Mouse (Mus musculus) heart, postnatal 0 days (tissue): ENCODE results near the gene Map2k6. TPM values are rescaled to one million over a fixed set of nuclear protein-coding genes. Genes with fewer than 3 reads are reported as not detected.

ENCODE experiments used
- ATAC-seq: fragments of 200-750 bp; cut with Nextera tagmentation; 2 replicates; pipeline ENCODE4 v1.8.0; 2017; ENCODE audit warnings: low read depth, moderate number of reproducible peaks, moderate library complexity; ENCODE audit not compliant: insufficient read depth
- DNase-seq: peaks from one replicate; pipeline ENCODE4 v3.0.0-alpha.2; 2016; ENCODE audit warnings: low spot score
- H3K27ac ChIP-seq: fragments of 300-500 bp; sonication (generic); 2 replicates; pipeline ENCODE4 v1.5.1; 2014; ENCODE audit warnings: low read depth, mild to moderate bottlenecking
- H3K27me3 ChIP-seq: fragments of 300-500 bp; sonication (generic); 2 replicates; pipeline ENCODE4 v1.6.1; 2014; ENCODE audit warnings: low read length, mixed read lengths; ENCODE audit not compliant: control insufficient read depth, insufficient read depth
- H3K36me3 ChIP-seq: fragments of 300-500 bp; sonication (generic); replicated peaks from 2 replicates; pipeline ENCODE4 v1.6.1; 2014; ENCODE audit warnings: low read length, mixed read lengths; ENCODE audit not compliant: control insufficient read depth, insufficient read depth
- H3K4me1 ChIP-seq: fragments of 300-500 bp; sonication (generic); 2 replicates; pipeline ENCODE4 v1.6.1; 2014; ENCODE audit warnings: antibody characterized with exemption; ENCODE audit not compliant: control insufficient read depth, insufficient read depth
- H3K4me2 ChIP-seq: fragments of 300-500 bp; sonication (generic); 2 replicates; pipeline ENCODE4 v1.6.1; 2014; ENCODE audit warnings: low read depth, mild to moderate bottlenecking, low read length, moderate library complexity
- H3K4me3 ChIP-seq: fragments of 300-500 bp; sonication (generic); 2 replicates; pipeline ENCODE4 v1.5.1; 2014; ENCODE audit warnings: low read depth, low read length
- H3K9ac ChIP-seq: fragments of 300-500 bp; sonication (generic); replicated peaks from 2 replicates; pipeline ENCODE4 v1.6.1; 2014; ENCODE audit warnings: low read depth, low read length, mixed read lengths
- H3K9me3 ChIP-seq: fragments of 300-500 bp; sonication (generic); replicated peaks from 2 replicates; pipeline ENCODE4 v1.6.1; 2016; ENCODE audit warnings: low read length; ENCODE audit not compliant: control insufficient read depth
- CTCF ChIP-seq: IDR thresholded peaks from 2 replicates; pipeline ENCODE4 v1.5.1; 2016; ENCODE audit warnings: antibody characterized with exemption, control low read depth, low read depth
- EP300 ChIP-seq: IDR thresholded peaks from 2 replicates; pipeline ENCODE4 v1.6.1; 2016; ENCODE audit warnings: antibody characterized with exemption, low read depth
- WGBS: fragments of 180-500 bp; shearing (Covaris S2); extraction: QIAGEN DNeasy Blood & Tissue Kit; methylation state at CpG from one replicate; pipeline ENCODE4 v1.1.7; 2014; 5-methylcytosine and 5-hydroxymethylcytosine counted together
- polyA plus RNA-seq: library from polyadenylated mRNA; unstranded; fragments of >200 nt; fragmentation: Nextera tagmentation; extraction: Ambion mirVana; gene quantifications from 2 replicates; pipeline ENCODE4 v1.2.1, GENCODE M21; 2015
- total RNA-seq: library from RNA; depleted of rRNA; stranded (reverse); fragments of >200 nt; gene quantifications from 2 replicates; pipeline ENCODE4 v1.2.3, GENCODE M21; 2014; ENCODE audit warnings: low replicate concordance

The Map2k6 gene
- total and polyA plus RNA-seq, 2 experiments from 2014 or later: 9.3 to 17.4 TPM

DNA sequence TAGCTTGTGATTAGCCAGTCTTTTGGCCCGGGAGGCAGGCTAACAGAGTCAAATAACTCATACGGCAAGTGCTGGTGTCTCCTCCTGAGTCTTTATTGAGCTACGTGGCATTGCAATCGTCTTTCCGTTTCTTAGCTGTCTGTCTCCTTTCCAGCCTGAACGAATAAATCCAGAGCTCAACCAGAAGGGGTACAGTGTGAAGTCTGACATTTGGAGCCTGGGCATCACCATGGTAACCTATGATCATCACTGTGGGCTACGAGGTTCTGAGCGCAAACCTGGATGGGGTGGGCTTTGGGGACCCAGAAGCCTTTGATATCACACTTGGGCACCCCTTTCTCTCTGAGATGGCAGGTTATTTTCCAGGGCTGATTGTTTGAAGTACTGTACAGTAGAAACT lies 98.8 kb downstream of the Map2k6 start:
- peaks cover 24% of the 10 kb centered on the region for H3K36me3 ChIP-seq
- DNase-seq (no peak), ATAC-seq (no peak)
- H3K4me2 ChIP-seq: no peak overlapping the region
- H3K4me3 ChIP-seq: no peak overlapping the region
- 75% methylated on average over 8 of the region's 8 CpGs for WGBS
- no peak overlapping the region for H3K9ac ChIP-seq
- TF ChIP-seq CTCF (no peak), EP300 (no peak)
- peaks cover 13% of the 10 kb centered on the region for H3K4me1 ChIP-seq
- H3K9me3 ChIP-seq: no peaks in the 10 kb centered on the region
- peak overlapping the region; percentile 82 for H3K27ac ChIP-seq
- H3K27me3 ChIP-seq: no peaks in the 10 kb centered on the region

GRCm38 (mm10) chr11:110498651-110499213 lies 99.8 kb downstream of the Map2k6 start:
- peaks cover 16% of the 10 kb centered on the region for H3K4me1 ChIP-seq
- DNase-seq (peak; percentile 93), ATAC-seq (peak; percentile 94)
- no peak overlapping the region for H3K4me3 ChIP-seq
- peak overlapping the region; percentile 82 for H3K27ac ChIP-seq
- H3K27me3 ChIP-seq: no peaks in the 10 kb centered on the region
- no peaks in the 10 kb centered on the region for H3K9me3 ChIP-seq
- no peak overlapping the region for H3K4me2 ChIP-seq
- H3K9ac ChIP-seq: no peak overlapping the region
- H3K36me3 ChIP-seq: peaks cover 15% of the 10 kb centered on the region; the same call in 1 of the 2 replicates
- TF ChIP-seq CTCF: peak; percentile 81
- peak; percentile 94 for TF ChIP-seq EP300
- 4% methylated on average over 6 of the region's 6 CpGs for WGBS

GRCm38 (mm10) chr11:110502937-110503670 lies 104.2 kb downstream of the Map2k6 start:
- no peak for ATAC-seq
- TF ChIP-seq CTCF: no peak
- no peak for TF ChIP-seq EP300

DNA sequence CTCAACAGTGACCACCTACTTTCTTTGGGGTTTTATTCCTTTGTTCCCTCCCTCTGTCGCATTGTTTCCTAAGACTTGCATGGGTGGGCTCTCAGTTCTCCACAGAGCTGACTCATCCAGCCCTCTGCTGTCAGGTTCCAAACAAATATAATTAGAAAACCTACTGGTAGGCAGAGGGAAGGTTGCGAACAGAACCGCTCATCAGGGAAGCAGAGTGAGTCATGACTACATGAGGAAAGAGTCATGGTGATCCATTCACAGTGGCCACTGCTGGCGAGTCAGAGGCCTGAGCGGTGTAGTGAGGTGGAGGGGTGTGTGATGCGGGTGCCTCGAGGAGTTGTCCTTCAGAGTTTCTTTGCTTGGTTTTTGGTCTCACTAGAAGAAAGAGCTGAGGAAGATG lies 112.5 kb downstream of the Map2k6 start:
- Histone ChIP-seq H3K9ac (no peak overlapping the region), H3K9me3 (no peaks in the 10 kb centered on the region), H3K36me3 (peaks cover 32% of the 10 kb centered on the region), H3K4me2 (no peak overlapping the region), H3K27ac (no peak overlapping the region), H3K4me3 (no peak overlapping the region), H3K27me3 (no peaks in the 10 kb centered on the region), H3K4me1 (no peaks in the 10 kb centered on the region)
- TF ChIP-seq CTCF (no peak), EP300 (no peak)
- 87% methylated on average over 7 of the region's 7 CpGs for WGBS
- ATAC-seq (no peak), DNase-seq (no peak)

More at GRCm38 (mm10) chr11:110502937-110503670, 104.2 kb downstream of the Map2k6 start:
- Histone ChIP-seq H3K9ac (no peak overlapping the region), H3K36me3 (peaks cover 26% of the 10 kb centered on the region; the same call in 1 of the 2 replicates), H3K4me1 (peaks cover 16% of the 10 kb centered on the region), H3K27me3 (no peaks in the 10 kb centered on the region), H3K9me3 (no peaks in the 10 kb centered on the region), H3K4me3 (no peak overlapping the region), H3K27ac (peak overlapping the region; percentile 22; the same call in 1 of the 2 replicates), H3K4me2 (no peak overlapping the region)
- 65% methylated on average over 11 of the region's 11 CpGs for WGBS
- peak; percentile 23 for DNase-seq

- Histone ChIP-seq H3K9me3 (no peaks in the 10 kb centered on the region), H3K27me3 (no peaks in the 10 kb centered on the region), H3K4me1 (no peaks in the 10 kb centered on the region), H3K36me3 (0 out of 2 replicates have a peak, but pooled peaks cover 11% of the 10 kb centered on the region), H3K9ac (no peak overlapping the region), H3K4me3 (no peak overlapping the region), H3K4me2 (no peak overlapping the region), H3K27ac (no peak overlapping the region)
- TF ChIP-seq CTCF: no peak
- no peak for TF ChIP-seq EP300
- DNase-seq: no peak
- WGBS: 89% methylated on average over 1 of the region's 1 CpGs
- ATAC-seq: no peak
Observed at GRCm38 (mm10) chr11:110518648-110519047, 119.7 kb downstream of the Map2k6 start.

DNA sequence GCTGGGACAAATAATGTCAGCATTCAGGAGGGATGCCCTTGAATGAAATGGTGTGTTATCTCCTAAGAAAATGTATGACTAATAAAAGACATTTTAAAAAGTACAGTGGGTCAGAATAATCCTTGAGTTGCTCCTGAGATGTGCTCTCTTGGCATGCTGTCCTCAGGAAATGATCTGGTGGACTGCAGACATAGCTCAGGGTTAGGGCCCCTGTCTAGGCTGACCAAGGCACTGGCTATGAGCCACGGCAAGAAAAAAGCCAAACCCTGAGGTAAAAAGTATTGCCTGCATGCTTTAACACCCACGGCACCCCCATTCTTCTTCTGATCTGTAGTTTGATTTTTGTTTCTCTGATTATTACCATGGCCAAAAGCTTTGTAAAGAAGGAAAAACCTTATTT lies 124.0 kb downstream of the Map2k6 start:
- 82% methylated on average over 2 of the region's 2 CpGs for whole genome bisulfite sequencing
- no peak for ATAC-seq
- no peak for DNase-seq
- Histone ChIP-seq H3K9me3 (no peaks in the 10 kb centered on the region), H3K4me1 (no peaks in the 10 kb centered on the region), H3K27me3 (no peaks in the 10 kb centered on the region), H3K4me2 (no peak overlapping the region), H3K36me3 (0 out of 2 replicates have a peak, but pooled peaks cover 7% of the 10 kb centered on the region), H3K27ac (no peak overlapping the region), H3K9ac (no peak overlapping the region), H3K4me3 (no peak overlapping the region)
- TF ChIP-seq CTCF (no peak), EP300 (no peak)
